8 mouse cellular contexts compared by ENCODE assay signal in genomic region chr3:152477796-152478527, GRCm38 (mm10).
A peak's percentile ranks its signal among the peaks of the same experiment; 100 is the strongest.
DNase-seq lines count a peak whose midpoint lies in the region; ATAC-seq and TF ChIP-seq lines count a peak whose summit lies in the region.

No protein-coding gene starts in this region.

- H3K4me2 ChIP-seq in forebrain, embryonic 14.5 days (ENCODE audit: low read length), result peak overlapping the region; percentile 52

- no peaks in the 10 kb centered on the region; a peak in 1 of 4 replicates for H3K36me3 ChIP-seq in MEL (ENCODE audit: control insufficient read depth in 1 of 2, insufficient read depth in 2 of 2, low read length in 2 of 2)
- no peaks in the 10 kb centered on the region for H3K36me3 ChIP-seq in forebrain, embryonic 14.5 days (ENCODE audit: control insufficient read depth, insufficient read depth, low read length)

- TF ChIP-seq RAD21 in MEL (IDR thresholded peaks at IDR 0.05; ENCODE audit: low read depth, low read length), result peak; percentile 57

- peak; percentile 59 for ATAC-seq in forebrain, embryonic 14.5 days
- peak; percentile 75 to 87 for ATAC-seq in hematopoietic stem cell, adult 5-6 weeks (replicated peaks in 1 of 2; ENCODE audit: insufficient read depth in 1 of 2, low FRiP score in 2 of 2, low TSS enrichment in 1 of 2, low read depth in 1 of 2, poor library complexity in 2 of 2, severe bottlenecking in 2 of 2)

- no peaks in the 10 kb centered on the region; the same call in 1 of the 2 replicates for H3K79me2 ChIP-seq in MEL (ENCODE audit: control insufficient read depth, insufficient read depth, low read length, poor library complexity)

- H3K9ac ChIP-seq in MEL (ENCODE audit: control insufficient read depth, low read depth, low read length, poor library complexity, severe bottlenecking), result peak overlapping the region; percentile 78
- H3K9ac ChIP-seq in forebrain, embryonic 14.5 days (ENCODE audit: low read length), result peak overlapping the region; percentile 49

- WGBS in forebrain, embryonic 14.5 days, result 4% methylated on average over 23 of the region's 23 CpGs

- no peaks in the 10 kb centered on the region for H3K9me3 ChIP-seq in MEL (replicated peaks; ENCODE audit: insufficient read depth, low read length)
- H3K9me3 ChIP-seq in forebrain, embryonic 14.5 days (replicated peaks; ENCODE audit: control insufficient read depth, low read length), result no peaks in the 10 kb centered on the region

- 0 out of 4 replicates have a peak, but pooled peaks of 1 of the 2 experiments have one; percentile 31 for TF ChIP-seq POLR2A in MEL (IDR thresholded peaks at IDR 0.05; ENCODE audit: control insufficient read depth in 1 of 2, insufficient read depth in 1 of 2, low read depth in 1 of 2, low read length in 2 of 2, poor library complexity in 1 of 2)

- TF ChIP-seq CTCF in MEL (IDR thresholded peaks at IDR 0.05 in 2 of 3, conservative IDR thresholded peaks at IDR 0.05 in 1 of 3; ENCODE audit: control insufficient read depth in 1 of 3, insufficient read depth in 1 of 3, low read depth in 2 of 3, low read length in 3 of 3, poor library complexity in 1 of 3, severe bottlenecking in 1 of 3), result peak; percentile 67 to 90 (median 83)

- peak overlapping the region; percentile 74 to 81 for H3K4me3 ChIP-seq in MEL (ENCODE audit: control insufficient read depth in 1 of 2, insufficient read depth in 1 of 2, low read depth in 2 of 2, low read length in 2 of 2)
- H3K4me3 ChIP-seq in forebrain, embryonic 14.5 days (ENCODE audit: low read depth, low read length), result peak overlapping the region; percentile 26

- H3K27ac ChIP-seq in MEL (ENCODE audit: control insufficient read depth, low read depth, low read length), result peak overlapping the region; percentile 67
- H3K27ac ChIP-seq in forebrain, embryonic 14.5 days (ENCODE audit: low read depth, low read length), result no peak overlapping the region

- peaks cover 4 to 10% of the 10 kb centered on the region in 2 experiments for H3K4me1 ChIP-seq in MEL (ENCODE audit: control insufficient read depth in 1 of 2, insufficient read depth in 2 of 2, low read length in 2 of 2)
- peaks cover 6% of the 10 kb centered on the region; the same call in 1 of the 2 replicates for H3K4me1 ChIP-seq in forebrain, embryonic 14.5 days (ENCODE audit: control insufficient read depth, insufficient read depth, low read length)

- no peak for TF ChIP-seq EP300 in MEL (IDR thresholded peaks at IDR 0.05; ENCODE audit: low read depth in 1 of 2, low read length in 2 of 2)

- peak; percentile 87 for DNase-seq in MEL (ENCODE audit: low read depth, low spot score)
- peak; percentile 20 for DNase-seq in cerebellum, adult 11 months
- DNase-seq in forebrain, embryonic 14.5 days (ENCODE audit: low spot score), result peak; percentile 64
- peak; percentile 71 for DNase-seq in layer of hippocampus, adult 9-10 months (ENCODE audit: low spot score)
- DNase-seq in lung, postnatal 10 days, result peak; percentile 83
- DNase-seq in ovary, postnatal 10 days (ENCODE audit: low spot score), result peak; percentile 27
- peak; percentile 72 for DNase-seq in thymus, postnatal 25 days

- no peaks in the 10 kb centered on the region for H3K27me3 ChIP-seq in MEL (ENCODE audit: control insufficient read depth in 1 of 2, insufficient read depth in 2 of 2, low read length in 2 of 2)
- no peaks in the 10 kb centered on the region for H3K27me3 ChIP-seq in forebrain, embryonic 14.5 days (replicated peaks; ENCODE audit: control insufficient read depth, insufficient read depth, low read length)

TF ChIP-seq in MEL, 35 proteins besides CTCF, POLR2A, EP300 and RAD21:
- peak; percentile 83 for TF ChIP-seq SMC3 (IDR thresholded peaks at IDR 0.05; ENCODE audit: low read depth, low read length)
- no peak for TF ChIP-seq ETS1 (IDR thresholded peaks at IDR 0.05; ENCODE audit: low read depth, low read length)
- peak; percentile 51 for TF ChIP-seq ZC3H11A (IDR thresholded peaks at IDR 0.05; ENCODE audit: low read depth, low read length)
- peak; percentile 8; the same call in 1 of the 2 replicates for TF ChIP-seq CHD1 (IDR thresholded peaks at IDR 0.05; ENCODE audit: low read depth, low read length)
- 0 out of 2 replicates have a peak, but pooled peaks have one; percentile 85 for TF ChIP-seq UBTF (IDR thresholded peaks at IDR 0.05; ENCODE audit: borderline replicate concordance, insufficient read depth, low read depth, low read length)
- TF ChIP-seq TCF12 (IDR thresholded peaks at IDR 0.05; ENCODE audit: low read depth, low read length), result no peak; the same call in none of the 2 replicates
- no peak for TF ChIP-seq ZKSCAN1 (IDR thresholded peaks at IDR 0.05; ENCODE audit: low read depth, low read length)
- no peak for TF ChIP-seq MEF2A (IDR thresholded peaks at IDR 0.05; ENCODE audit: extremely low read depth, insufficient replicate concordance, low read depth, low read length, poor library complexity, severe bottlenecking)
- no peak for TF ChIP-seq USF1 (IDR thresholded peaks at IDR 0.05; ENCODE audit: low read depth, low read length)
- peak; percentile 23; the same call in 1 of the 2 replicates for TF ChIP-seq MAZ (IDR thresholded peaks at IDR 0.05; ENCODE audit: low read depth, low read length)
- TF ChIP-seq KAT2A (conservative IDR thresholded peaks at IDR 0.05; ENCODE audit: low read depth, low read length), result no peak
- no peak for TF ChIP-seq GATA1 (IDR thresholded peaks at IDR 0.05; ENCODE audit: low read depth, low read length)
- TF ChIP-seq NRF1 (IDR thresholded peaks at IDR 0.05; ENCODE audit: insufficient read depth, low read depth, low read length, poor library complexity, severe bottlenecking), result no peak
- no peak for TF ChIP-seq MYB (IDR thresholded peaks at IDR 0.05; ENCODE audit: low read depth, low read length)
- TF ChIP-seq BHLHE40 (IDR thresholded peaks at IDR 0.05; ENCODE audit: borderline replicate concordance, low read depth, low read length), result no peak
- TF ChIP-seq MYC (IDR thresholded peaks at IDR 0.05; ENCODE audit: low read depth, low read length), result no peak
- no peak for TF ChIP-seq MAX (IDR thresholded peaks at IDR 0.05; ENCODE audit: low read length)
- TF ChIP-seq JUND (IDR thresholded peaks at IDR 0.05; ENCODE audit: low read depth, low read length), result no peak
- TF ChIP-seq ZMIZ1 (IDR thresholded peaks at IDR 0.05; ENCODE audit: low read depth, low read length), result no peak
- no peak for TF ChIP-seq USF2 (IDR thresholded peaks at IDR 0.05; ENCODE audit: borderline replicate concordance in 1 of 2, insufficient read depth in 1 of 2, low read depth in 1 of 2, low read length in 2 of 2)
- peak; percentile 21; the same call in 1 of the 2 replicates for TF ChIP-seq HCFC1 (IDR thresholded peaks at IDR 0.05; ENCODE audit: low read depth, low read length)
- TF ChIP-seq SIN3A (IDR thresholded peaks at IDR 0.05; ENCODE audit: low read length), result peak; percentile 51; the same call in 1 of the 2 replicates
- peak; percentile 47; the same call in 1 of the 2 replicates for TF ChIP-seq ELF1 (IDR thresholded peaks at IDR 0.05; ENCODE audit: low read depth, low read length)
- no peak for TF ChIP-seq RCOR1 (IDR thresholded peaks at IDR 0.05; ENCODE audit: low read depth, low read length)
- no peak for TF ChIP-seq GABPA (IDR thresholded peaks at IDR 0.05; ENCODE audit: low read depth, low read length)
- peak; percentile 23; the same call in 1 of the 2 replicates for TF ChIP-seq NELFE (IDR thresholded peaks at IDR 0.05; ENCODE audit: low read depth, low read length)
- no peak for TF ChIP-seq E2F4 (IDR thresholded peaks at IDR 0.05; ENCODE audit: borderline replicate concordance, low read depth, low read length)
- TF ChIP-seq TAL1 (IDR thresholded peaks at IDR 0.05; ENCODE audit: low read length), result no peak
- TF ChIP-seq CHD2 (IDR thresholded peaks at IDR 0.05; ENCODE audit: low read length), result no peak
- 0 out of 2 replicates have a peak, but pooled peaks have one; percentile 40 for TF ChIP-seq TBP (IDR thresholded peaks at IDR 0.05; ENCODE audit: low read depth, low read length)
- no peak for TF ChIP-seq POLR2AphosphoS2 (IDR thresholded peaks at IDR 0.05; ENCODE audit: low read length)
- peak; percentile 54; the same call in 1 of the 2 replicates for TF ChIP-seq MXI1 (IDR thresholded peaks at IDR 0.05; ENCODE audit: low read depth, low read length)
- no peak for TF ChIP-seq ZNF384 (IDR thresholded peaks at IDR 0.05; ENCODE audit: low read depth, low read length)
- no peak for TF ChIP-seq POLR2AphosphoS5 (IDR thresholded peaks at IDR 0.05; ENCODE audit: borderline replicate concordance, low read depth, low read length)
- no peak for TF ChIP-seq MAFK (IDR thresholded peaks at IDR 0.05; ENCODE audit: borderline replicate concordance, low read depth, low read length)

Comparison
In these comparisons a context has a peak if more than half of its experiments do, and no peak if none do; other contexts are left out.
1. DNase-seq: peak in every context shown above with its lines; median percentile 87 in MEL; 83 in lung, postnatal 10 days; 72 in thymus, postnatal 25 days; 71 in layer of hippocampus, adult 9-10 months; 64 in forebrain, embryonic 14.5 days; 27 in ovary, postnatal 10 days; 20 in cerebellum, adult 11 months.